In genomic region chr13:43399576-43399975, GRCm38 (mm10) we compare ENCODE assay signal across 9 mouse cellular contexts. TPM values are rescaled to one million over a fixed set of nuclear protein-coding genes. Genes with fewer than 3 reads are reported as not detected.
DNase-seq lines count a peak whose midpoint lies in the region; ATAC-seq lines count a peak whose summit lies in the region.
"Had no signal": no experiment of that assay in that cellular context is flagged by ENCODE, and none has a peak within 500 bp of the region (broad histone marks: within the 10 kb centered on the region; RNA-seq: fewer than 3 reads in every experiment).

No protein-coding gene starts in this region.

- WGBS in forebrain, embryonic 12.5 days, result 91% methylated on average over 5 of the region's 5 CpGs
- WGBS in liver, embryonic 12.5 days (ENCODE audit: insufficient replicate concordance), result 65% methylated on average over 5 of the region's 5 CpGs
- 85% methylated on average over 5 of the region's 5 CpGs for WGBS in stomach, embryonic 15.5 days

- H3K27ac ChIP-seq in forebrain, embryonic 12.5 days, result no peak overlapping the region
- H3K27ac ChIP-seq in liver, embryonic 12.5 days, result no peak overlapping the region
- H3K27ac ChIP-seq in stomach, embryonic 15.5 days, result no peak overlapping the region

- no peaks in the 10 kb centered on the region for H3K27me3 ChIP-seq in megakaryocyte, embryonic 14.5 days (replicated peaks)
- no peaks in the 10 kb centered on the region for H3K27me3 ChIP-seq in forebrain, embryonic 12.5 days
- H3K27me3 ChIP-seq in liver, embryonic 12.5 days (replicated peaks), result no peaks in the 10 kb centered on the region
- H3K27me3 ChIP-seq in stomach, embryonic 15.5 days (replicated peaks), result no peaks in the 10 kb centered on the region

- H3K4me2 ChIP-seq in forebrain, embryonic 12.5 days, result peak overlapping the region; percentile 78
- H3K4me2 ChIP-seq in liver, embryonic 12.5 days, result peak overlapping the region; percentile 82
- H3K4me2 ChIP-seq in stomach, embryonic 15.5 days, result peak overlapping the region; percentile 71

- H3K4me1 ChIP-seq in megakaryocyte, embryonic 14.5 days, result peaks cover 34% of the 10 kb centered on the region
- H3K4me1 ChIP-seq in forebrain, embryonic 12.5 days, result peaks cover 11% of the 10 kb centered on the region
- peaks cover 16% of the 10 kb centered on the region for H3K4me1 ChIP-seq in liver, embryonic 12.5 days
- H3K4me1 ChIP-seq in stomach, embryonic 15.5 days, result no peaks in the 10 kb centered on the region

- no peak for ATAC-seq in megakaryocyte, adult 5-6 weeks (ENCODE audit: poor library complexity, severe bottlenecking)
- no peak for ATAC-seq in forebrain, embryonic 12.5 days (ENCODE audit: low FRiP score)
- ATAC-seq in liver, embryonic 12.5 days, result no peak
- no peak for ATAC-seq in stomach, embryonic 15.5 days (ENCODE audit: insufficient read depth, low FRiP score, low read depth)

- peak overlapping the region; percentile 87 for H3K4me3 ChIP-seq in megakaryocyte, embryonic 14.5 days (replicated peaks)
- H3K4me3 ChIP-seq in forebrain, embryonic 12.5 days (replicated peaks), result peak overlapping the region; percentile 90
- peak overlapping the region; percentile 94 for H3K4me3 ChIP-seq in liver, embryonic 12.5 days
- peak overlapping the region; percentile 82; the same call in 1 of the 2 replicates for H3K4me3 ChIP-seq in stomach, embryonic 15.5 days (replicated peaks)

- peaks cover 82% of the 10 kb centered on the region for H3K36me3 ChIP-seq in megakaryocyte, embryonic 14.5 days (replicated peaks; ENCODE audit: low read length)
- peaks cover 51% of the 10 kb centered on the region for H3K36me3 ChIP-seq in forebrain, embryonic 12.5 days (replicated peaks)
- peaks cover 60% of the 10 kb centered on the region for H3K36me3 ChIP-seq in liver, embryonic 12.5 days
- peaks cover 6% of the 10 kb centered on the region; the same call in 1 of the 2 replicates for H3K36me3 ChIP-seq in stomach, embryonic 15.5 days

- H3K9ac ChIP-seq in forebrain, embryonic 12.5 days, result no peak overlapping the region
- peak overlapping the region; percentile 88 for H3K9ac ChIP-seq in liver, embryonic 12.5 days
- H3K9ac ChIP-seq in stomach, embryonic 15.5 days, result no peak overlapping the region

- DNase-seq in cerebellum, adult 9-10 months, result no peak
- DNase-seq in cerebellum, adult 18-20 months, result no peak
- DNase-seq: adrenal gland, postnatal 36 days; thymus, adult 18-20 months had no signal

- H3K9me3 ChIP-seq in megakaryocyte, embryonic 14.5 days, result peaks cover 15% of the 10 kb centered on the region
- H3K9me3 ChIP-seq in forebrain, embryonic 12.5 days, result no peaks in the 10 kb centered on the region
- no peaks in the 10 kb centered on the region for H3K9me3 ChIP-seq in liver, embryonic 12.5 days (replicated peaks)
- H3K9me3 ChIP-seq in stomach, embryonic 15.5 days, result no peaks in the 10 kb centered on the region

RNA-seq across cellular contexts. Expression of gene Nol7, which starts 1.4 kb away (rescaled TPM):
- polyA plus RNA-seq in megakaryocyte, embryonic 14.5 days (2012; ENCODE audit: insufficient read depth, low replicate concordance), result 91.2 and 260 TPM in 2 replicates
- total RNA-seq in megakaryocyte, adult 5-6 weeks (2015), result 103 and 124 TPM in 2 replicates
- 147 and 159 TPM in 2 replicates for total RNA-seq in megakaryocyte, adult 5-6 weeks (2017)
- 238 and 243 TPM in 2 replicates for polyA plus RNA-seq in forebrain, embryonic 12.5 days (2016; fragmentation: Nextera tagmentation; extraction: Ambion mirVana)
- 169 and 175 TPM in 2 replicates for polyA plus RNA-seq in liver, embryonic 12.5 days (2016; fragmentation: Nextera tagmentation; extraction: Ambion mirVana)
- 148 and 156 TPM in 2 replicates for polyA plus RNA-seq in stomach, embryonic 15.5 days (2015; fragmentation: Nextera tagmentation; extraction: Ambion mirVana)

RNA-seq across cellular contexts. Expression of gene Sirt5, which starts 34.3 kb away (rescaled TPM):
- polyA plus RNA-seq in megakaryocyte, embryonic 14.5 days (2012; ENCODE audit: insufficient read depth, low replicate concordance), result 9.0 and 15.9 TPM in 2 replicates
- 1.2 and 2.3 TPM in 2 replicates for total RNA-seq in megakaryocyte, adult 5-6 weeks (2015)
- total RNA-seq in megakaryocyte, adult 5-6 weeks (2017), result 0.92 and 2.5 TPM in 2 replicates
- 43.2 and 44.1 TPM in 2 replicates for polyA plus RNA-seq in forebrain, embryonic 12.5 days (2016; fragmentation: Nextera tagmentation; extraction: Ambion mirVana)
- polyA plus RNA-seq in liver, embryonic 12.5 days (2016; fragmentation: Nextera tagmentation; extraction: Ambion mirVana), result 8.1 TPM in 2 replicates
- 16.7 and 18.7 TPM in 2 replicates for polyA plus RNA-seq in stomach, embryonic 15.5 days (2015; fragmentation: Nextera tagmentation; extraction: Ambion mirVana)
